Mouse (Mus musculus) E14TG2a.4 (cell line): ENCODE measurements around the gene Mrpl39.
A peak's percentile ranks its signal among the peaks of the same experiment; 100 is the strongest.

Experiments used
- H3K27me3 ChIP-seq: 2 replicates; pipeline ENCODE4 v1.6.1; 2014; ENCODE audit warnings: low read length, control low read depth; ENCODE audit not compliant: insufficient read depth
- H3K36me3 ChIP-seq: 2 replicates; pipeline ENCODE4 v1.6.1; 2014; ENCODE audit warnings: low read length, control low read depth; ENCODE audit not compliant: insufficient read depth
- H3K4me1 ChIP-seq: replicated peaks from 2 replicates; pipeline ENCODE4 v1.6.1; 2014; ENCODE audit warnings: low read depth, low read length, control low read depth
- H3K4me3 ChIP-seq: replicated peaks from 2 replicates; pipeline ENCODE4 v1.5.1; 2014; ENCODE audit warnings: mild to moderate bottlenecking, low read length
- H3K9me3 ChIP-seq: 2 replicates; pipeline ENCODE4 v1.6.1; 2014; ENCODE audit warnings: low read length, control low read depth
- CTCF ChIP-seq: conservative IDR thresholded peaks from 2 replicates; pipeline ENCODE4 v1.5.1; 2014; ENCODE audit warnings: low read length
- NANOG ChIP-seq: IDR thresholded peaks from 2 replicates; pipeline ENCODE4 v1.6.1; 2014; ENCODE audit warnings: borderline replicate concordance, low read length, mixed read lengths
- POU5F1 ChIP-seq: IDR thresholded peaks from 2 replicates; pipeline ENCODE4 v1.6.1; 2014; ENCODE audit warnings: low read length, borderline replicate concordance

Mrpl39 gene

DNA sequence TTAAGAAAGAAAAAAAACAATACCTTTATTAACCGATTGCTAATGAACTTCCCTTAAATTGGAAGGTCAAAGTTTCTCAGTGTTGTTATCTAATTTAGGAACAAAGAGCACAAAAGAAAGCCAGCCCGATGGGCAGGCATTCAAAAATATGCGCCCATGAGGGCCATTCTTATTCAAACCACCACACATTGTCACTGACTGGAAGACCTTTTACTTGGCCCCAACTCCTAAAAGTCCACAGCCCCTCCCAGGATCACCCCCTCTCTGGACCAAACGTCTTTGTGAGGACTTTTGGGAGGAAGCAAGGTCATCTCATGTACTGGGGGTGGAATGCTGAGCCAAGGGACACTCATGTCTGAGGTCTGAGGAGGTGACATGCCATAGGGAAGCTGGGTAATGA, 33.6 kb upstream of the Mrpl39 start:
- TF ChIP-seq NANOG (peak; percentile 99), CTCF (no peak), POU5F1 (peak; percentile 96)
- Histone ChIP-seq H3K27me3 (no peaks in the 10 kb centered on the region), H3K4me1 (peaks cover 57% of the 10 kb centered on the region), H3K4me3 (peak overlapping the region; percentile 45; the same call in 1 of the 2 replicates), H3K36me3 (no peaks in the 10 kb centered on the region), H3K9me3 (no peaks in the 10 kb centered on the region)

GRCm38 (mm10) chr16:84767956-84768355, 32.4 kb upstream of the Mrpl39 start:
- no peaks in the 10 kb centered on the region for H3K36me3 ChIP-seq
- no peaks in the 10 kb centered on the region for H3K9me3 ChIP-seq
- TF ChIP-seq POU5F1 (no peak), NANOG (no peak), CTCF (no peak)
- H3K27me3 ChIP-seq = no peaks in the 10 kb centered on the region
- H3K4me3 ChIP-seq = no peak overlapping the region
- peaks cover 52% of the 10 kb centered on the region for H3K4me1 ChIP-seq

- Histone ChIP-seq H3K27me3 (no peaks in the 10 kb centered on the region), H3K9me3 (no peaks in the 10 kb centered on the region), H3K36me3 (no peaks in the 10 kb centered on the region), H3K4me1 (0 out of 2 replicates have a peak, but pooled peaks cover 4% of the 10 kb centered on the region), H3K4me3 (no peak overlapping the region)
- TF ChIP-seq CTCF (no peak), NANOG (no peak), POU5F1 (no peak)
Observed at GRCm38 (mm10) chr16:84745721-84746306, 10.3 kb upstream of the Mrpl39 start.

GRCm38 (mm10) chr16:84744703-84745490, 9.4 kb upstream of the Mrpl39 start:
- Histone ChIP-seq H3K27me3 (no peaks in the 10 kb centered on the region), H3K36me3 (no peaks in the 10 kb centered on the region), H3K9me3 (no peaks in the 10 kb centered on the region), H3K4me3 (no peak overlapping the region), H3K4me1 (0 out of 2 replicates have a peak, but pooled peaks cover 4% of the 10 kb centered on the region)
- TF ChIP-seq NANOG (no peak), POU5F1 (no peak), CTCF (no peak)

- Histone ChIP-seq H3K9me3 (no peaks in the 10 kb centered on the region), H3K36me3 (peaks cover 11% of the 10 kb centered on the region), H3K27me3 (no peaks in the 10 kb centered on the region), H3K4me3 (no peak overlapping the region), H3K4me1 (peaks cover 27% of the 10 kb centered on the region)
- TF ChIP-seq POU5F1 (no peak), CTCF (peak; percentile 38)
Observed at GRCm38 (mm10) chr16:84737358-84737757, 1.8 kb upstream of the Mrpl39 start.

DNA sequence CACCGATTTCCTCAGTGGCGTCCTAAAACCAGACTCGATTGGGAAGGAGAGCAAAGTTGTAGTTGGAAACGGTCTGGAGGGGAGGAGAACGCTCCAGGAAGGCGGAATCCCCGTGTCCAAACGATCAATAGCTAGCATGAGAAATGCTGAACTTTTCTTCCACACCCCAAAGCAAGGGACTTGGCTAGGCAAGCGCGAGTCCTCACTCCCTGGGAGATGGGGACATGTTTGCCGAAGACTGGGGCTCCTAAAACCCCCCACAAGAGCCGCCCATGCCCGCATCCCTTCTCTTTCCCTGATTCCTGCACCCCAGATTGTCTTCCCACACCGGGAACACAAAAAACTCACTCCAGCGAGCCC, 756 bp downstream of the Mrpl39 start:
- Histone ChIP-seq H3K9me3 (no peaks in the 10 kb centered on the region), H3K27me3 (no peaks in the 10 kb centered on the region), H3K36me3 (peaks cover 37% of the 10 kb centered on the region), H3K4me1 (peaks cover 27% of the 10 kb centered on the region), H3K4me3 (peak overlapping the region; percentile 94)
- no peak for TF ChIP-seq POU5F1
- no peak for TF ChIP-seq CTCF
- no peak for TF ChIP-seq NANOG

DNA sequence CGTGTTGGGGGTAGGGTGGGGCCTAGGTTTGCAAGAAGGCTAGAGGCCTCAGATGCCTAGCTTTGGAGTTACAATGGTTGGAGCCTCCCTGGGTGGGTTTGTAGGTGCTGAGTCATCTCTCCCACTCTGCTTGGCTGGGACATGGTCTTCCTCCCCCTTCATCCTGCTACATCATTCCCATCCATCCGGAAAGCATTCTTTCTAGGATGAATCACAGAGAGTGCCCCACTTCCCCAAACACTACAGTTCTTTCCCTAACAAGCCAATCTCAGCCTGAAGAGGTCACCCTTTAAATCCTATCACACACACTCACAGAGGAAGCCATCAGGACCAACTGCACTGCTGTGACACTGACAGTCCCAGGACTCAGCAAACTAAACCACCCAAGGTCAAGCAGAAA, 14.9 kb downstream of the Mrpl39 start:
- peaks cover 33% of the 10 kb centered on the region for H3K4me1 ChIP-seq
- no peak overlapping the region for H3K4me3 ChIP-seq
- H3K27me3 ChIP-seq = no peaks in the 10 kb centered on the region
- H3K9me3 ChIP-seq = no peaks in the 10 kb centered on the region
- no peak for TF ChIP-seq CTCF
- TF ChIP-seq POU5F1 = no peak
- no peak for TF ChIP-seq NANOG
- H3K36me3 ChIP-seq = peaks cover 70% of the 10 kb centered on the region

DNA sequence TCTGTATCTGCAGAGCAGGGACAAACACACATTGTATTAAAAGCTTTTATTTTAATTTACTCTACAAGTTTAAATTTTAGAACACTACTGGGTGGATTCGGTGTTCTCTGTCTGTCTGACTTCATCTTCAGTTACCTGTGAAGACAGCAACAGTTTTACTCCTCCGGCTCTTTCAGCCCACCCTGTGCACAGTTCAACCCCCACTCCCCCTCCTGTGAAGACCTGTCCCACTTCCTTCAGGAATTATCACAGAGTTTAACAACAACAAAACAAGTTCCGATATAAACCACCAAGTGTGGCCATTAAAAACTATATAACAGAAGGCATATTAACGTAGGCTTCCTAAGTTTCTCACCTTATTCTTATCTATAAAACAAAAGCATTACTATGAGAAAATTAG, 17.3 kb downstream of the Mrpl39 start:
- TF ChIP-seq NANOG (no peak), POU5F1 (no peak), CTCF (no peak)
- no peaks in the 10 kb centered on the region for H3K9me3 ChIP-seq
- H3K36me3 ChIP-seq = peaks cover 46% of the 10 kb centered on the region

More for the DNA sequence above, 17.3 kb downstream of the Mrpl39 start:
- no peaks in the 10 kb centered on the region for H3K27me3 ChIP-seq
- H3K4me3 ChIP-seq = no peak overlapping the region
- peaks cover 28% of the 10 kb centered on the region for H3K4me1 ChIP-seq
